In genomic region chr4:124888702-124889101, GRCm38 (mm10) we compare ENCODE assay signal across 30 mouse cellular contexts. TPM values are rescaled to one million over a fixed set of nuclear protein-coding genes. Genes with fewer than 3 reads are reported as not detected.
DNase-seq lines count a peak whose midpoint lies in the region; ATAC-seq and TF ChIP-seq lines count a peak whose summit lies in the region.
"Had no signal": no experiment of that assay in that cellular context is flagged by ENCODE, and none has a peak within 500 bp of the region (broad histone marks: within the 10 kb centered on the region; RNA-seq: fewer than 3 reads in every experiment).

No protein-coding gene starts in this region.

- 0 out of 2 replicates have a peak overlapping the region, but pooled peaks have one; percentile 36 for H3K27ac ChIP-seq in left cerebral cortex, adult 2 months
- H3K27ac ChIP-seq: embryonic facial prominence, embryonic 12.5 days; embryonic facial prominence, embryonic 15.5 days; forebrain, embryonic 12.5 days; forebrain, embryonic 15.5 days; heart, adult 2 months; heart, embryonic 10.5 days; heart, embryonic 13.5 days; hindbrain, embryonic 14.5 days; hindbrain, postnatal 0 days had no signal

- peak; percentile 66 for ATAC-seq in frontal cortex, adult (ENCODE audit: low TSS enrichment)
- ATAC-seq: forebrain, embryonic 15.5 days; hindbrain, postnatal 0 days; inflammation-experienced regulatory T-cells, adult 6 months; Patski had no signal

- DNase-seq in frontal cortex, postnatal 25 days (ENCODE audit: low spot score in 2 of 2), result no peak
- DNase-seq in left cerebral cortex, adult 2 months (ENCODE audit: extremely low spot score in 1 of 2, low spot score in 2 of 2), result peak in 1 of 2 experiments; percentile 38
- no peak for DNase-seq in left cerebral cortex, postnatal 4 days
- DNase-seq in NIH3T3 (ENCODE audit: low read depth), result peak; percentile 22
- no peak for DNase-seq in thymus, postnatal 36 days
- DNase-seq: adrenal gland, postnatal 10 days; adrenal gland, postnatal 36 days; cerebellum, adult 11 months; cerebellum, adult 2 months; cerebellum, adult 9-11 months; cerebellum, postnatal 25 days; gastrocnemius, postnatal 10 days; gastrocnemius, postnatal 36 days; heart, adult 2 months; heart, postnatal 14 days; heart, postnatal 4 days had no signal

- no peak for TF ChIP-seq CTCF in left cerebral cortex, adult 2 months (IDR thresholded peaks at IDR 0.05)

- H3K4me3 ChIP-seq in left cerebral cortex, adult 2 months, result no peak overlapping the region
- H3K4me3 ChIP-seq: embryonic facial prominence, embryonic 12.5 days; embryonic facial prominence, embryonic 15.5 days; forebrain, embryonic 12.5 days; forebrain, embryonic 15.5 days; heart, adult 2 months; heart, embryonic 10.5 days; heart, embryonic 13.5 days had no signal

- intact Hi-C loops in left cerebral cortex, adult 2 months (cut with DNase I), result no loop called here
- intact Hi-C loops in left cerebral cortex, postnatal 4 days (cut with DNase I), result no loop called here

RNA-seq across cellular contexts. Expression of gene Epha10, which starts 8.0 kb away (rescaled TPM):
- 10 to 100 TPM; 60.5 to 69.6 TPM for total RNA-seq in left cerebral cortex, adult 2 months (2021)
- total RNA-seq in left cerebral cortex, postnatal 4 days (2021), result 10 to 100 TPM; 15.7 to 18.8 TPM
- total RNA-seq: common myeloid progenitor, adult 5-6 weeks; gastrocnemius, adult 18-20 months; gastrocnemius, postnatal 36 days; granulocyte monocyte progenitor cell, adult 5-6 weeks; heart, adult 2 months; heart, postnatal 14 days; heart, postnatal 4 days had no signal

RNA-seq across cellular contexts. Expression of gene Maneal, which starts 26.7 kb away (rescaled TPM):
- 10 to 100 TPM; 53.7 to 55.3 TPM for total RNA-seq in left cerebral cortex, adult 2 months (2021)
- 10 to 100 TPM; 48.8 to 52.5 TPM for total RNA-seq in left cerebral cortex, postnatal 4 days (2021)

RNA-seq across cellular contexts. Expression of gene 1110065P20Rik, which starts 37.7 kb away (rescaled TPM):
- total RNA-seq in left cerebral cortex, adult 2 months (2021), result 10 to 100 TPM; 66.6 to 74.8 TPM
- total RNA-seq in left cerebral cortex, postnatal 4 days (2021), result 10 to 100 TPM; 74.1 to 75.1 TPM

RNA-seq across cellular contexts. Expression of gene Yrdc, which starts 38.2 kb away (rescaled TPM):
- total RNA-seq in left cerebral cortex, adult 2 months (2021), result 10 to 100 TPM; 29.8 to 33.8 TPM
- 10 to 100 TPM; 40.6 to 45.8 TPM for total RNA-seq in left cerebral cortex, postnatal 4 days (2021)

RNA-seq across cellular contexts. Expression of gene 9930104L06Rik, which starts 48.1 kb away (rescaled TPM):
- total RNA-seq in left cerebral cortex, adult 2 months (2021), result 10 to 100 TPM; 18.9 to 20.3 TPM
- total RNA-seq in left cerebral cortex, postnatal 4 days (2021), result 10 to 100 TPM; 16.3 to 18.6 TPM
